Mouse (Mus musculus) MEL (cell line): ENCODE data around the gene Gm20388. TPM values are rescaled to one million over a fixed set of nuclear protein-coding genes. Genes with fewer than 3 reads are reported as not detected.

Experiments
- DNase-seq: peaks from one replicate; pipeline ENCODE4 v3.0.0; 2011; ENCODE audit warnings: low read depth, low spot score
- H3K27ac ChIP-seq: 2 replicates; pipeline ENCODE4 v1.5.1; 2012; ENCODE audit warnings: low read depth, mild to moderate bottlenecking, control low read depth, low read length, moderate library complexity; ENCODE audit not compliant: control insufficient read depth
- H3K27me3 ChIP-seq, 2 experiments: fragments of 150-350 bp in 1 of 2; sonication (generic) in 1 of 2; 2 replicates each; pipeline ENCODE4 v1.6.1; 2012; ENCODE audit warnings: low read length in 2 of 2, mild to moderate bottlenecking in 2 of 2, improper control_type of control experiment in 1 of 2, moderate library complexity in 1 of 2; ENCODE audit not compliant: insufficient read depth in 2 of 2, control insufficient read depth in 1 of 2
- H3K36me3 ChIP-seq, 2 experiments: 2 replicates each; pipeline ENCODE4 v1.6.1; 2012 to 2014; ENCODE audit warnings: low read length in 2 of 2, improper control_type of control experiment in 1 of 2, inconsistent platforms in 1 of 2, mild to moderate bottlenecking in 1 of 2; ENCODE audit not compliant: insufficient read depth in 2 of 2, control insufficient read depth in 1 of 2
- H3K4me1 ChIP-seq, 2 experiments: fragments of 150-350 bp in 1 of 2; sonication (generic) in 1 of 2; 2 replicates each; pipeline ENCODE4 v1.6.1; 2012; ENCODE audit warnings: low read length in 2 of 2, improper control_type of control experiment in 1 of 2, mild to moderate bottlenecking in 1 of 2; ENCODE audit not compliant: insufficient read depth in 2 of 2, control insufficient read depth in 1 of 2
- H3K4me3 ChIP-seq, 2 experiments: fragments of 150-350 bp in 1 of 2; sonication (generic) in 1 of 2; 2 replicates each; pipeline ENCODE4 v1.5.1; 2012; ENCODE audit warnings: low read depth in 2 of 2, low read length in 2 of 2, mild to moderate bottlenecking in 2 of 2, moderate library complexity in 2 of 2, control low read depth in 1 of 2, improper control_type of control experiment in 1 of 2; ENCODE audit not compliant: control insufficient read depth in 1 of 2, insufficient read depth in 1 of 2
- H3K79me2 ChIP-seq: 2 replicates; pipeline ENCODE4 v1.6.1; 2012; ENCODE audit warnings: mild to moderate bottlenecking, low read length, moderate library complexity; ENCODE audit not compliant: control insufficient read depth, poor library complexity, insufficient read depth
- H3K9ac ChIP-seq: 2 replicates; pipeline ENCODE4 v1.6.1; 2012; ENCODE audit warnings: low read depth, mild to moderate bottlenecking, control low read depth, low read length, moderate library complexity; ENCODE audit not compliant: control insufficient read depth, poor library complexity, severe bottlenecking
- H3K9me3 ChIP-seq: fragments of 150-350 bp; sonication (generic); replicated peaks from 2 replicates; pipeline ENCODE4 v1.6.1; 2012; ENCODE audit warnings: mild to moderate bottlenecking, low read length, improper control_type of control experiment, moderate library complexity; ENCODE audit not compliant: insufficient read depth
- CTCF ChIP-seq, 3 experiments: IDR thresholded peaks in 2 of 3; conservative IDR thresholded peaks in 1 of 3; 2 replicates each; pipeline ENCODE4 v1.5.1; 2011 to 2012; ENCODE audit warnings: low read length in 3 of 3, low read depth in 2 of 3, mild to moderate bottlenecking in 2 of 3, improper control_type of control experiment in 1 of 3, inconsistent platforms in 1 of 3, mixed read lengths in 1 of 3, moderate library complexity in 1 of 3; ENCODE audit not compliant: control insufficient read depth in 1 of 3, insufficient read depth in 1 of 3, poor library complexity in 1 of 3, severe bottlenecking in 1 of 3
- E2F4 ChIP-seq: IDR thresholded peaks from 2 replicates; pipeline ENCODE4 v1.6.1; 2011; ENCODE audit warnings: low read depth, low read length, improper control_type of control experiment, borderline replicate concordance
- ELF1 ChIP-seq: IDR thresholded peaks from 2 replicates; pipeline ENCODE4 v1.6.1; 2014; ENCODE audit warnings: low read depth, mild to moderate bottlenecking, inconsistent platforms, low read length, improper control_type of control experiment, moderate library complexity
- EP300 ChIP-seq, 2 experiments: IDR thresholded peaks; 2 replicates each; pipeline ENCODE4 v1.6.1; 2011; ENCODE audit warnings: improper control_type of control experiment in 2 of 2, low read length in 2 of 2, low read depth in 1 of 2, mild to moderate bottlenecking in 1 of 2
- ETS1 ChIP-seq: IDR thresholded peaks from 2 replicates; pipeline ENCODE4 v1.6.1; 2012; ENCODE audit warnings: low read depth, mild to moderate bottlenecking, inconsistent platforms, low read length, improper control_type of control experiment, moderate library complexity
- GABPA ChIP-seq: IDR thresholded peaks from 2 replicates; pipeline ENCODE4 v1.6.1; 2012; ENCODE audit warnings: low read depth, mild to moderate bottlenecking, inconsistent platforms, low read length, improper control_type of control experiment, moderate library complexity
- GATA1 ChIP-seq: IDR thresholded peaks from 2 replicates; pipeline ENCODE4 v1.6.1; 2011; ENCODE audit warnings: low read depth, low read length, improper control_type of control experiment
- JUND ChIP-seq: IDR thresholded peaks from 2 replicates; pipeline ENCODE4 v1.6.1; 2011; ENCODE audit warnings: low read depth, mild to moderate bottlenecking, improper control_type of control experiment, low read length
- MAFK ChIP-seq: IDR thresholded peaks from 2 replicates; pipeline ENCODE4 v1.6.1; 2011; ENCODE audit warnings: low read depth, mild to moderate bottlenecking, low read length, improper control_type of control experiment, borderline replicate concordance
- MAX ChIP-seq: IDR thresholded peaks from 2 replicates; pipeline ENCODE4 v1.6.1; 2011; ENCODE audit warnings: low read length, improper control_type of control experiment
- MXI1 ChIP-seq: IDR thresholded peaks from 2 replicates; pipeline ENCODE4 v1.6.1; 2011; ENCODE audit warnings: mild to moderate bottlenecking, low read depth, low read length, improper control_type of control experiment
- MYB ChIP-seq: IDR thresholded peaks from 2 replicates; pipeline ENCODE4 v1.6.1; 2011; ENCODE audit warnings: mild to moderate bottlenecking, low read depth, low read length, improper control_type of control experiment
- MYC ChIP-seq: IDR thresholded peaks from 2 replicates; pipeline ENCODE4 v1.6.1; 2011; ENCODE audit warnings: low read depth, mild to moderate bottlenecking, low read length, improper control_type of control experiment, moderate library complexity
- NELFE ChIP-seq: IDR thresholded peaks from 2 replicates; pipeline ENCODE4 v1.6.1; 2011; ENCODE audit warnings: low read depth, low read length, improper control_type of control experiment
- POLR2AphosphoS2 ChIP-seq: IDR thresholded peaks from 2 replicates; pipeline ENCODE4 v1.6.1; 2011; ENCODE audit warnings: low read length, improper control_type of control experiment
- RAD21 ChIP-seq: IDR thresholded peaks from 2 replicates; pipeline ENCODE4 v1.6.1; 2011; ENCODE audit warnings: mild to moderate bottlenecking, low read depth, low read length, improper control_type of control experiment
- SIN3A ChIP-seq: IDR thresholded peaks from 2 replicates; pipeline ENCODE4 v1.6.1; 2012; ENCODE audit warnings: low read length, improper control_type of control experiment, inconsistent platforms
- TBP ChIP-seq: IDR thresholded peaks from 2 replicates; pipeline ENCODE4 v1.8.0; 2011; ENCODE audit warnings: low read depth, low read length, improper control_type of control experiment
- TCF12 ChIP-seq: IDR thresholded peaks from 2 replicates; pipeline ENCODE4 v1.6.1; 2014; ENCODE audit warnings: low read depth, mild to moderate bottlenecking, inconsistent platforms, low read length, improper control_type of control experiment, moderate library complexity
- USF1 ChIP-seq: IDR thresholded peaks from 2 replicates; pipeline ENCODE4 v1.6.1; 2014; ENCODE audit warnings: low read depth, mild to moderate bottlenecking, inconsistent platforms, low read length, improper control_type of control experiment, moderate library complexity
- USF2 ChIP-seq, 2 experiments: IDR thresholded peaks; 2 replicates each; pipeline ENCODE4 v1.6.1; 2011 to 2012; ENCODE audit warnings: improper control_type of control experiment in 2 of 2, low read length in 2 of 2, borderline replicate concordance in 1 of 2, inconsistent platforms in 1 of 2, low read depth in 1 of 2, mild to moderate bottlenecking in 1 of 2; ENCODE audit not compliant: insufficient read depth in 1 of 2
- ZC3H11A ChIP-seq: IDR thresholded peaks from 2 replicates; pipeline ENCODE4 v1.6.1; 2012; ENCODE audit warnings: low read depth, mild to moderate bottlenecking, inconsistent platforms, low read length, improper control_type of control experiment
- ZKSCAN1 ChIP-seq: IDR thresholded peaks from 2 replicates; pipeline ENCODE4 v1.6.1; 2012; ENCODE audit warnings: low read depth, mild to moderate bottlenecking, inconsistent platforms, low read length, improper control_type of control experiment, moderate library complexity
- ZNF384 ChIP-seq: IDR thresholded peaks from 2 replicates; pipeline ENCODE4 v1.6.1; 2012; ENCODE audit warnings: low read depth, mild to moderate bottlenecking, inconsistent platforms, low read length, improper control_type of control experiment
- polyA plus RNA-seq, 2 experiments: library from polyadenylated mRNA; stranded (reverse) in 1 of 2; unstranded in 1 of 2; fragments of >175 nt in 1 of 2; fragments of >200 nt in 1 of 2; gene quantifications; 2 replicates each; pipeline versions ENCODE4 v1.2.1 to v1.2.4; 2012; ENCODE audit warnings: low replicate concordance in 2 of 2, low read depth in 1 of 2; ENCODE audit not compliant: insufficient read length in 2 of 2, insufficient read depth in 1 of 2, missing spikeins in 1 of 2
- total RNA-seq: library from RNA; depleted of rRNA; stranded (reverse); fragments of 300-350 nt; gene quantifications from 2 replicates; pipeline ENCODE4 v1.2.3, GENCODE M21; 2012

Gm20388 gene
- total and polyA plus RNA-seq, 3 experiments, result 11.1 to 17.8 TPM; not detected in 1

DNA sequence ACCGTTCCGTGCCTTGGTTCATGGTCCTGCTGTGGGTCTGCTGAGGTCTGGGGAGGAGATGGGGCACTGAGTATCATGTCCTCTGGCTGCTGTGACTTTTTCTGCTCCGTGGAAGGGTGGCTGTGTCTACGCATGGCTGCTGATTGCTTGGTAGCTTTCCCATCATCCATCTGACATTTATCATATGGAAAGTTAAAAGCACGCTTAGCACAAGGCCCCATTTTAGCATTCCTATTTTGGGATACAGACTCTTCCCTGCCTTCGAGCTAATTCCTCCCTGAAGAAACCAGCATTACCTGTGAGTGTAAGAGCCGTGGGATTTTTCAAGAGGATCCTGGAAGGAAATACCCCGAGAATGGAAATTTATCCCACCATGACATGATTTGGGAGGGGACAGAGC lies 3906.3 kb downstream of the Gm20388 start:
- DNase-seq, result no peak
- no peaks in the 10 kb centered on the region for H3K9me3 ChIP-seq
- H3K27ac ChIP-seq, result no peak overlapping the region
- no peaks in the 10 kb centered on the region for H3K27me3 ChIP-seq
- no peak overlapping the region for H3K4me3 ChIP-seq
- peaks cover 11 to 30% of the 10 kb centered on the region in 2 experiments; a peak in 3 of 4 replicates for H3K36me3 ChIP-seq
- H3K79me2 ChIP-seq, result peaks cover 33% of the 10 kb centered on the region
- H3K4me1 ChIP-seq, result peaks cover 25 to 29% of the 10 kb centered on the region in 2 experiments
- H3K9ac ChIP-seq, result no peak overlapping the region
- no peak for TF ChIP-seq RAD21
- TF ChIP-seq TBP, result no peak
- no peak for TF ChIP-seq MXI1
- no peak for TF ChIP-seq MAX
- TF ChIP-seq MYB, result no peak
- TF ChIP-seq GATA1, result no peak
- no peak for TF ChIP-seq ZNF384
- TF ChIP-seq USF2 (IDR thresholded peaks at IDR 0.05; ENCODE audit: borderline replicate concordance in 1 of 2, insufficient read depth in 1 of 2, low read depth in 1 of 2, low read length in 2 of 2), result no peak

DNA sequence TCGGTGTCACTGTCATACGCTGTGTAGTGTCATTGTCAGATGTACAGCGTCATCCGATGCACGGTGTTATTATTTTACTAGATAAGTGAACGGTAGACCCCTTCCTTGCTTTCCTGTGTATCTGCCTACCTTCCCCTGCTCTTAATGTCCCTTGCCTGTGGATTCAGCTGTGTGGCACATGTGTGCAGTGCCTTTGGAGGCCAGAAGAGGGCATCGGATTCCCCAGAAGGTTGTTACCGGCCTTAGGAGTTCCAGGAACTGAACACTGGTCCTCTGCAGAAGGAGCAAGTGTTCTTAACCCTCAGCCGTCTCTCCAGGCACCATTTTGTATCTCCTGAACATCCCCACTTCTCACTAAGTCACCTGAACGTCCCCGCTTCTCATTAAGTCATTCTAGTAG lies 3907.1 kb downstream of the Gm20388 start:
- no peaks in the 10 kb centered on the region for H3K9me3 ChIP-seq
- peaks cover 11 to 36% of the 10 kb centered on the region in 2 experiments; a peak in 3 of 4 replicates for H3K36me3 ChIP-seq
- H3K4me1 ChIP-seq, result peaks cover 25 to 32% of the 10 kb centered on the region in 2 experiments
- H3K27me3 ChIP-seq, result no peaks in the 10 kb centered on the region
- TF ChIP-seq ZC3H11A (0 out of 2 replicates have a peak, but pooled peaks have one; percentile 9), RAD21 (peak; percentile 5), TCF12 (no peak), CTCF (IDR thresholded peaks at IDR 0.05 in 2 of 3, conservative IDR thresholded peaks at IDR 0.05 in 1 of 3; ENCODE audit: control insufficient read depth in 1 of 3, insufficient read depth in 1 of 3, low read depth in 2 of 3, low read length in 3 of 3, poor library complexity in 1 of 3, severe bottlenecking in 1 of 3) (peak; percentile 52 to 62 (median 57))
- no peak overlapping the region for H3K9ac ChIP-seq
- peak; percentile 73 for DNase-seq
- H3K4me3 ChIP-seq, result no peak overlapping the region
- no peak overlapping the region for H3K27ac ChIP-seq
- H3K79me2 ChIP-seq, result peaks cover 29% of the 10 kb centered on the region

DNA sequence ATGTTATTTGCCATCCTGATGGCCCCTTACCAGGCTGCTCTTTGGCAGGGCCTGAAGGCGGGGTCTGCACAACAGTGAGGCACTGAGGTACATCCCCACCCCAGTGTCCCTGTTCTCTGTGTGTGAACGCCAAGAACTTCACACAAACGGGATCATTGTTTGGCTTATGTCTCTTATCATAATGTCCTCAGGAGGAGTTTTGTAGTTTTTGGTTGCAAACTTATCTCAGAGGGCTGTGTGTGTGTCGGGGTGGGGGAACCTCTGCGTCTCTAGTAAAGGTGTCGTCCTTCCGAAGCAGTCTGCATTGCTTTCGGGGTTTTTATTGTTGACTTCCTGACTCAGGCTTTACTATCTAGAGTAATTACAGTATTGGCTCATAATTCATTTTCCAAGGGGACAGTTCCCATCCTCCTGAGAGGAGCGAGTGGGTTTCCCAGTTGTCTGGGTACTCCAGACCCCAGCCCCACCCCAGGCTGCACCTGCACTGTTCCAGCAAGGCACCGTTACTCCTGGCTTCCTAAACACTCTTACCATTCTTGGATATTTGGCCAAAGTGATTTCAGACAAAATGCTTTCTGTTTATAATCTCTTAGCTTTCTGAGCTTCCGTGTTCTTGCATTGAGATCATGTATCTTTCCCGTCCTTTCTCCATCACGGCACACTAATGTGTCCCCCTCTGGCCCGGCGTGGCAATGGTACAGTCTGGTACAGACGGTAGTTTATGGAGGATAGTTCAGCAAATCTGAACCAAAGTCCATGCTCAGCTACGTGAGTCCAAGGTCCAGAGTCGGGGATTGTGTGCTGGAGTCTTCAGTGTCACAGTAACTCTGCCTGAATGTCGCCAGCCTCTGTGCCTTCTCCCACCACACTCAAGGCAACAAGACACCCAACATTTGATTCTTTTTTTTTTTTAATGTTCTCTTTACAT lies 3909.3 kb downstream of the Gm20388 start:
- Histone ChIP-seq H3K36me3 (peaks cover 13 to 54% of the 10 kb centered on the region in 2 experiments), H3K9me3 (no peaks in the 10 kb centered on the region), H3K4me3 (peak overlapping the region in 1 of 2 experiments; percentile 10; a peak in 2 of 4 replicates), H3K9ac (peak overlapping the region; percentile 46), H3K27ac (peak overlapping the region; percentile 86), H3K79me2 (peaks cover 22% of the 10 kb centered on the region), H3K4me1 (peaks cover 33 to 49% of the 10 kb centered on the region in 2 experiments), H3K27me3 (no peaks in the 10 kb centered on the region)
- DNase-seq, result peak; percentile 76
- peak; percentile 84 for TF ChIP-seq TCF12
- 0 out of 2 replicates have a peak, but pooled peaks have one; percentile 41 for TF ChIP-seq SIN3A
- no peak for TF ChIP-seq GABPA
- TF ChIP-seq ETS1, result peak; percentile 83
- 0 out of 2 replicates have a peak, but pooled peaks have one; percentile 42 for TF ChIP-seq MAX
- no peak for TF ChIP-seq ELF1
- no peak for TF ChIP-seq E2F4
- TF ChIP-seq ZKSCAN1, result no peak
- TF ChIP-seq EP300 (IDR thresholded peaks at IDR 0.05; ENCODE audit: low read depth in 1 of 2, low read length in 2 of 2), result peak; percentile 76 to 86
- no peak for TF ChIP-seq NELFE
- no peak for TF ChIP-seq JUND
- no peak for TF ChIP-seq MAFK
- TF ChIP-seq MYC, result 0 out of 2 replicates have a peak, but pooled peaks have one; percentile 28
- no peak for TF ChIP-seq USF1
- TF ChIP-seq POLR2AphosphoS2, result peak; percentile 28; the same call in 1 of the 2 replicates
